Mouse (Mus musculus): ENCODE results near the gene Tifa. TPM values are rescaled to one million over a fixed set of nuclear protein-coding genes. Genes with fewer than 3 reads are reported as not detected.

Tifa gene
- polyA plus RNA-seq, 1 experiment from 2014 or later = 3.7 TPM

DNA sequence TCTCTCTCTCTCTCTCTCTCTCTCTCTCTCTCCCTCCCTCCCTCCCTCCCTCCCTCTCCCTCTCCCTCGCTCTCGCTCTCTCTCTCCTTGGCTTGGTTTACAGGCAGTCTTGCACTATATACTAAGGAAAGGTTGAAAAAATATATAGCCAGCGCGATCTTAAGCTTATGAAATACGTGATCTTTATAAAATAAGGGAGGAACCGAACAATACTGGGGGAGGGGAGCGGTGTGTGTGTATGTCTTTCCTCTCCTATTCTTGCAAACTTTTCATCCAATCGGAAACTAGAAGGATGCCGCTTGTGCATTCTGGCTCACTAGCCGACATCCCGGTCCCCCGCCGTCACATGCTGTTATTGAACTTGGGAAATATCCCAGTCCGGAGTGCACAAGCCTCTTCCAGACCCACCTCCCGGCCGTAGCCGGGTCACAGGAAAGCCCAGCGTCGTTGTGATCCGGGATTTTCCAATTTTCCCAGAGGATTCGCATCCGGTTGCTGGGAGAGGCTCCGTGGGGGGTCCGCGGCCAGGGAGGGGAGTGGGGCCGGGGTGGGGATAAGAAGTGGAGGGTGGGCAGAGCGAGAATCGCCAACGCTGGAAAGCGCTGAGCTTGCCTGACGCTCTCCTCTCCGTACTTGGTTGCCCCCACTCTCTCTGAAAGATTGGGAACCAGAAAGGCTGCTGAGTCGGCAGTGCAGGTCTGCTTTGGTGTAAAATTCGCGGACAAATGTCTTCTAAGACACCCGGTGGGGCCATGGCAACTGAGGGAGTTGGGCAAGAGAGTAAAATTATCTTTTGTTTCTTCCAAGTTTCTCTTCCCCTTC lies 840 bp downstream of the Tifa start:
- Histone ChIP-seq H3K4me3 (peak overlapping the region; percentile 49), H3K27ac (no peak overlapping the region), H3K4me2 (replicated peaks) (peak overlapping the region; percentile 96), H3K27me3 (peaks cover 50% of the 10 kb centered on the region), H3K36me3 (no peaks in the 10 kb centered on the region), H3K4me1 (peaks cover 21% of the 10 kb centered on the region), H3K9me3 (replicated peaks) (no peaks in the 10 kb centered on the region), H3K9ac (peak overlapping the region; percentile 59)
- under 1% methylated on average over 35 of the region's 36 CpGs for WGBS
- peak; percentile 73 for ATAC-seq (ENCODE audit: low FRiP score)

DNA sequence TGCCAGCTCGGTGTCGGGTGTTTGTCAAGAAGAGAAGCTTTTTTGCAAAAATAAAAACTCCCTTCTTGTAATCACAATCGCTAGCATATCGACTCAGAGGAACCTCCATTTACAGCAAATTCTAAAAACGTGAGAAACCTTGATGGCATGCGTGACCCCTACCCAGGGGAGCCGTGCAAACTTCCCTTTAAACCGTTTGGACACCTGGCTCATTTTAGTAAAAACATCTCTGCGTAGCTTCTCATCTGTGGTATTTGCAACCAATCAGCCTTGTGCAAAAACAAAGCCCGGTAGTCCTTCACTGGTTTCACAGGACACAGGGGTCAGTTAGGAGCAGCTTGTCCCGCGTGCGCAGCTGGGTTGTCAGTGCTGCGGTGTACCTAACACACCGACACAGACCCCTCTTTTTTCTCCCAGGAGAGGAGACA lies 1.5 kb downstream of the Tifa start:
- peak overlapping the region; percentile 49 for H3K4me3 ChIP-seq
- H3K27ac ChIP-seq = no peak overlapping the region
- WGBS = 2% methylated on average over 15 of the region's 15 CpGs
- H3K27me3 ChIP-seq = peaks cover 50% of the 10 kb centered on the region
- 0 out of 2 replicates have a peak, but pooled peaks have one; percentile 12 for ATAC-seq (ENCODE audit: low FRiP score)
- H3K36me3 ChIP-seq = no peaks in the 10 kb centered on the region
- H3K4me1 ChIP-seq = peaks cover 21% of the 10 kb centered on the region
- H3K4me2 ChIP-seq (replicated peaks) = peak overlapping the region; percentile 96
- H3K9ac ChIP-seq = no peak overlapping the region
- no peaks in the 10 kb centered on the region for H3K9me3 ChIP-seq (replicated peaks)

DNA sequence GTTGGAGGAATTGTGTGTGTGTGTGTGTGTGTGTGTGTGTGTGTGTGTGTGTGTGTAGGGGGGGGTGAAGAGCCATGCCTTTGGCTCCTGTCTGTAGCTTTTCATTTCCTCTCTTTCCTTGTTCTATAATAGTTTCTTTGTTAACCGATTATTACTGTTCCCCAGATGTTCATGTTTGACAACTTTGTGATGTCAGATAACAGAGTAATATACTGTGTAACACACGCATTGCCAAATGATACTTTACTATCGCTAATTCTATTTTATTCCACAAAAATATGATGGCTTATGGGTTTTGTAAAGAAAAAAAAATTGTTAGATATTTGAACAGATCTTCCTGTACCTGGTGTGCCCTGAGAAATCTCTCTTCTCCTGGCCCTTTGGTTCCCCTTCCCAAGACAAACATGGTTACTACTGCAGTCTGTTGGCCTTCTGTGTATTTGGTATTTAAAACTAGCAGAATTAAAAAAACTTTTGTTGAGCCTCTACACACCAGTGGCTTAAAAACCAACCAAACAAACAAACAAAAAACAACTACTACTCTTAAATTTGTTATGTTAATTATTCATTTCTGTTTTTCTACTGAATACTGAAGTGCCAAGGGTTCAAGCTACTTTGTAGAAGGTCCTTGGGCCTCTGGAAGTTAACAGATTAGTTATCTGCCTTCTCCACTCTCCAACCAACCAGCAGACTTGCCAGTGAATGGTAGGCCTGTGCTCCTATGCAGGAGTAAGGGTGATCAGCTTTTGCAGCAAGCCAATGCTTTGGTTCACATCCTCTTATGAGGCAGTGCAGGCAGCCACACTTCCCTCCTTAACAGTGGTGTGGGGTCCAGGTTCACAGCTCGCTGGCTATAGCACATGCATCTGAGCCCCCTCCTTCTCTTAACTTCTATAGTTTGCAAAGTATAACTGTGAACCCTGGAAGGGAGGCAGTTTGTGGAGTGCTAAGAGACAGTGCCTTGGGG lies 2.3 kb downstream of the Tifa start:
- peaks cover 48% of the 10 kb centered on the region for H3K27me3 ChIP-seq
- H3K9ac ChIP-seq = no peak overlapping the region
- no peaks in the 10 kb centered on the region for H3K36me3 ChIP-seq
- peak overlapping the region; percentile 96 for H3K4me2 ChIP-seq (replicated peaks)
- WGBS = 66% methylated on average over 4 of the region's 4 CpGs
- no peak for ATAC-seq (ENCODE audit: low FRiP score)
- H3K4me3 ChIP-seq = 0 out of 2 replicates have a peak overlapping the region, but pooled peaks have one; percentile 49
- peaks cover 21% of the 10 kb centered on the region for H3K4me1 ChIP-seq
- H3K9me3 ChIP-seq (replicated peaks) = no peaks in the 10 kb centered on the region
- no peak overlapping the region for H3K27ac ChIP-seq

DNA sequence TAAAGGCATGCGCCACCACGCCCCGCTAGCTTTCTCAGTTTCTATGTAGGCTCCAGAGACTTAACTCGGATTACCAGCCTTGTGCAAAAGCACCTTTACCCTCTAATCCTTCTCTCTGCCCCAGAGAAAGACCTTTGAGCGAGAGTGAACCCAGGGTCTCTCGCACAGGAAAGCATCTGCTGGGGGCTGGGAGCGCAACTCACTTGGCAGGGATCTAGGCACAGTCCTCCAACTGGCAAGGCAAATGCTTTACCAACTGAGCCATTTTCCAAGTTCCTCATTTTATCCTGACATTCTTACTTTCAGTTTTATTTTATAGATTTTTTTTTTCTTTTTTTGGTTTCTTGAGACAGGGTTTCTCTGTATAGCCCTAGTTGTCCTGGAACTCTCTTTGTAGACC lies 3.4 kb downstream of the Tifa start:
- Histone ChIP-seq H3K9me3 (replicated peaks) (no peaks in the 10 kb centered on the region), H3K4me1 (peaks cover 21% of the 10 kb centered on the region), H3K9ac (no peak overlapping the region), H3K27ac (no peak overlapping the region), H3K36me3 (no peaks in the 10 kb centered on the region), H3K27me3 (peaks cover 42% of the 10 kb centered on the region), H3K4me3 (no peak overlapping the region), H3K4me2 (replicated peaks) (no peak overlapping the region)
- WGBS = 80% methylated on average over 7 of the region's 7 CpGs
- no peak for ATAC-seq (ENCODE audit: low FRiP score)

DNA sequence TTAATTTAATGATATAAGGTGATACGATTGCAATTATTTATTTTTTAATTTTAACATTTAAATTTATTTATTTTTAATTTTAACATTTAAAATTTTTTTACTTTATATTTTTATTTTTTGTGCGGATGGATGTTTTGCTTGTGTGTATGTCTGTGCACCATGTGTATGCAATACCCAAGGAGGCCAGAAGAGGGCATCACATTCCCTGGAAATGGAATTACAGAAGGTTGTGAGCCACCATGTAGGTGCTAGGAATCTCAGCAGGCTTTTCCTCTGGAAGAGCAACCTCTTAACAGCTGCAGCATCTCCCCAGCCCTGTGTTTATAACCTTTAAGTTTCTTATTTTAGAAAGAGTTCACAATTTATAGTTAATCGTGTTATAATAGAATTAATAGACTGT lies 6.2 kb downstream of the Tifa start:
- Histone ChIP-seq H3K27ac (no peak overlapping the region), H3K9me3 (replicated peaks) (no peaks in the 10 kb centered on the region), H3K4me2 (replicated peaks) (no peak overlapping the region), H3K4me3 (no peak overlapping the region), H3K36me3 (no peaks in the 10 kb centered on the region), H3K9ac (no peak overlapping the region), H3K4me1 (peaks cover 7% of the 10 kb centered on the region), H3K27me3 (peaks cover 16% of the 10 kb centered on the region)
- WGBS = 97% methylated on average over 3 of the region's 3 CpGs
- ATAC-seq (ENCODE audit: low FRiP score) = no peak

DNA sequence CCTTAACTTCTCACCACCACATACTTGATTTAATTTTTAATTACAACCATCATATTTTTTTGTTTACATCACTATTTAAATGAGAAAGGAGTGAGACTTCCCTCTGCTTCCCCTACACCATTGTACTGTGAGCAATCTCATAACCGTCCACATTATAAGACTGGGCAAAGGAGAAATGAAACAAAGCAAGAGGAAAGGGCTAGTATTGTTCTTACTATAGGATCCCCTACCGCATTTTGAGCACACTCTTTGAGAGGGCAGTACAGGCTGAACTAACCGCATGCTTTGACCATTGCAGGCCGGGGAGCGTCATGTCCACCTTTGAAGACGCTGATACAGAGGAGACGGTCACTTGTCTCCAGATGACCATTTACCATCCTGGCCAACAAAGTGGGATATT lies 6.7 kb downstream of the Tifa start:
- no peak overlapping the region for H3K4me3 ChIP-seq
- no peak for ATAC-seq (ENCODE audit: low FRiP score)
- H3K27me3 ChIP-seq = peaks cover 12% of the 10 kb centered on the region
- WGBS = 95% methylated on average over 7 of the region's 7 CpGs
- no peak overlapping the region for H3K9ac ChIP-seq
- H3K9me3 ChIP-seq (replicated peaks) = no peaks in the 10 kb centered on the region
- H3K27ac ChIP-seq = no peak overlapping the region
- H3K36me3 ChIP-seq = no peaks in the 10 kb centered on the region
- peaks cover 2% of the 10 kb centered on the region for H3K4me1 ChIP-seq
- no peak overlapping the region for H3K4me2 ChIP-seq (replicated peaks)

DNA sequence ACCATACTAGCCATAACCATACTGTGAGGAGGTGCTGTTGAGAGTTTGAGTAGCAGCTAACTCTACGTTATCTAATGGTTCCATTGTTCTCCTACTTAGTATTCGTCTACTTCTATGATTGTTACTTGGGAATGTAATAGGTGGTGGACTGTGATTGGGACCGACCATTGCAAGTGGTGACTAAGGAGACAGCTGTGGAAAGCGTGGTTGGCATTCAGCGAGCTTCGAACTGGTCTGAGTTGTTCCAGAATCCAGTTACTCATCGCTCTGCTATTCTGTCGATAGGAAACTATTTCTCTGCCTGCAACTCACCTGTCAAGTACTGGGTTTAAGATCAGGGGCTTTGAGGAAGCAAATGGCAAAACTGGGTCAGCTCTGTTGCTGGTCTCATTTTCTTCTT lies 11.6 kb downstream of the Tifa start:
- Histone ChIP-seq H3K9me3 (replicated peaks) (no peaks in the 10 kb centered on the region), H3K4me3 (no peak overlapping the region), H3K4me1 (no peaks in the 10 kb centered on the region), H3K9ac (no peak overlapping the region), H3K27ac (no peak overlapping the region), H3K27me3 (no peaks in the 10 kb centered on the region), H3K36me3 (0 out of 2 replicates have a peak, but pooled peaks cover 7% of the 10 kb centered on the region), H3K4me2 (replicated peaks) (no peak overlapping the region)
- no peak for ATAC-seq (ENCODE audit: low FRiP score)
- 93% methylated on average over 8 of the region's 8 CpGs for WGBS

DNA sequence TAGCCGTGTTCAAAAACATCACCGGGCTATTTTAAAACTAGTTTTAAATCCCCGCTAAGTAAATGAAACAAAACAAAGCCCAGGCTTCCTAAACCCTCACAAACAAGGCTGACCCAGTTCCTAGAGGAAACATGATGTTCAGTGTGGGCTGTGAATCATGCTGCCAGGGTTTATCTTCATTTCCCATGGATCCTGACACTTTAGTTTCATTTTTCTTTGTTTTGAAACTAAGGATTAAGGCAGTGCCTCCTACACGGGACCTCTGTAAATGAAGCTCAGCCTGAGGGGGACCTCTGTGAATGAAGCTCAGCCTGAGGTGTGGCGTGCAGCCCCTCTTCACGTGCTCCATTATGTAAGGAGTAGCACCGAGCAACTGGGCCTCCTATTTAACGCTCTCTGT lies 13.2 kb downstream of the Tifa start:
- Histone ChIP-seq H3K4me1 (no peaks in the 10 kb centered on the region), H3K9me3 (replicated peaks) (no peaks in the 10 kb centered on the region), H3K4me3 (no peak overlapping the region), H3K27ac (no peak overlapping the region), H3K27me3 (no peaks in the 10 kb centered on the region), H3K9ac (no peak overlapping the region), H3K4me2 (replicated peaks) (no peak overlapping the region), H3K36me3 (peaks cover 14% of the 10 kb centered on the region)
- ATAC-seq (ENCODE audit: low FRiP score) = no peak
- WGBS = 64% methylated on average over 8 of the region's 8 CpGs

DNA sequence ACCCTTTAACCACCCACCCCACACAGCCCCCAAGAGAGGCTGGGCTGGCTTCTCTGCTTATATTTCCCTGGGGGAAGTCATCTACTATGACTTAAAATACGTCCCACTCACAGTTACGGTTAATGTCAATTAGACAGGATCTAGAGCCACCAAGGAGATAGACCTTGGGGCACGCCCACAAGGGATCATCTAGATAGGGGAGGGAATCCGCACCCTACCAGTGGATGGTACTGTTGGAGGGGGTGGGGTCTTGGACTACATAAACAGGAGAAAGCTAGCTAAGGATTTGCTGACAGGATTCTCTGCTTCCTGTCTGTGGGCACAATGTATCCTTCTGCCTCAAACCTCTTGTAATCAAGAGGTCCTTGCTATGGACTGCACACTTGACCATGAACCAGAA lies 14.8 kb downstream of the Tifa start:
- H3K9ac ChIP-seq = no peak overlapping the region
- H3K9me3 ChIP-seq (replicated peaks) = no peaks in the 10 kb centered on the region
- H3K4me3 ChIP-seq = no peak overlapping the region
- H3K27me3 ChIP-seq = no peaks in the 10 kb centered on the region
- H3K4me1 ChIP-seq = no peaks in the 10 kb centered on the region
- H3K27ac ChIP-seq = no peak overlapping the region
- no peak overlapping the region for H3K4me2 ChIP-seq (replicated peaks)
- H3K36me3 ChIP-seq = peaks cover 28% of the 10 kb centered on the region
- WGBS = 92% methylated on average over 4 of the region's 4 CpGs
- ATAC-seq (ENCODE audit: low FRiP score) = no peak

DNA sequence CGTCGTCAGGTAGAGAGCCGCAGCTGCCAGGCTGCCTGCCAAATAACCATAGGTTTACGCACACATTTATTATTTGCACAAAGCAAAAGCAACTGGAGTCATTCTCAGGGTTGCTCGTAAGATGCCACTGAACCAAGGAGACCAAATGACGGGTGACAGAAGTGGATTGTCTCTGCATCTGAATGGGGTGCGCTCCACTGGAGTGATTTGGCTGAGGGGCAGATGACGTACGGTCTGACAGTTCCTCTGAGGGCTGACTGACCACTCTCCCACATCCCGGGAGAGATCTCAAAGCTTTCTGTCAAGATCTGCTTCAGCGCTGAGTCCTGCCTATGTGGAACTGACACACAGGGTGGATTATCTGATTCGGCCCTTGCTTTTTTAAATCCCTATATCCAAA lies 15.5 kb downstream of the Tifa start:
- WGBS = 77% methylated on average over 12 of the region's 12 CpGs
- H3K36me3 ChIP-seq = peaks cover 32% of the 10 kb centered on the region
- no peak overlapping the region for H3K27ac ChIP-seq
- no peak overlapping the region for H3K4me2 ChIP-seq (replicated peaks)
- H3K4me3 ChIP-seq = no peak overlapping the region
- no peaks in the 10 kb centered on the region for H3K4me1 ChIP-seq
- no peak for ATAC-seq (ENCODE audit: low FRiP score)
- H3K27me3 ChIP-seq = no peaks in the 10 kb centered on the region
- H3K9ac ChIP-seq = no peak overlapping the region
- no peaks in the 10 kb centered on the region for H3K9me3 ChIP-seq (replicated peaks)

DNA sequence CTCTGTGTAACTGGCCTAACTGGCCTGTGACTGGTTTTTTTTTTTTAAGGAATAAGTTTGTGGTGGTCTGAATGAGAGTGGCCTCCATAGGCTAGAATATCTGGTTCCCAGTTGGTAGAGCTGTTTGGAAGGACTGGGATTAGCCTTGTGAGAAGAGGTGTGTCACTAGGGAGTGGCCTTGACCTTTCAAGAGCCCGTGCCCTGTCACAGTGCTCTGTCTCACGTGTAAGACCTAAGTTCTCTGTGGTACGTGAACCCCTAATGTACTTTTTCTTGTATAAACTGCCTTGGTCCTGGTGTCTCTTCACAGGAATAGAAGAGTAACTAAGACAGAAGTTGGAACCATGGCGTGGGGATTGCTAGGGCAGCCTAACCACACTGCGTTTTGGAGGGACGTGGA lies 16.4 kb downstream of the Tifa start:
- Histone ChIP-seq H3K9ac (no peak overlapping the region), H3K27me3 (no peaks in the 10 kb centered on the region), H3K4me3 (no peak overlapping the region), H3K4me1 (no peaks in the 10 kb centered on the region), H3K4me2 (replicated peaks) (no peak overlapping the region), H3K36me3 (peaks cover 39% of the 10 kb centered on the region), H3K27ac (no peak overlapping the region), H3K9me3 (replicated peaks) (no peaks in the 10 kb centered on the region)
- ATAC-seq (ENCODE audit: low FRiP score) = no peak
- 89% methylated on average over 6 of the region's 6 CpGs for WGBS

DNA sequence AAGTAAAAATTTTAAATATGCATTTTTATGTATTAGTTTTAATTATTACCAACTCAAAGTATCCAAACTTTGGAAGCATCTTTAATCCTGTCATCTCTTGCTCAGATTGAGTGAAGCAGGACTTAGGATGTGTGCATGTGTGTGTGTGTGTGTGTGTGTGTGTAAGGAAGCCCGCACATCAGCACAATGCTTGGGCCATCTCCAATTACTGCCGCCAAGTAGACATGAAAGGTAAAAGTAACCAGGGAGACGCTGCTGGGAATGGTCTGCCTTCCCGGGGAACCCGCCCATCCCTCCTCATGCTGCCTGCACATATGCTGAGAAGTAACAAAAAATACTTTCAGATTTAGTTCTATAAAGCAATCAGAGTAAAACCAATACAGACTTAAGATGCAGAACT lies 18.2 kb downstream of the Tifa start:
- Histone ChIP-seq H3K9me3 (replicated peaks) (no peaks in the 10 kb centered on the region), H3K27me3 (no peaks in the 10 kb centered on the region), H3K4me1 (no peaks in the 10 kb centered on the region), H3K36me3 (peaks cover 51% of the 10 kb centered on the region), H3K27ac (no peak overlapping the region), H3K4me2 (replicated peaks) (no peak overlapping the region), H3K9ac (no peak overlapping the region), H3K4me3 (no peak overlapping the region)
- no peak for ATAC-seq (ENCODE audit: low FRiP score)
- 42% methylated on average over 5 of the region's 5 CpGs for WGBS

Measured in hindbrain, embryonic 12.5 days (tissue).